Mouse (Mus musculus) thymus, adult 2 months (tissue): ENCODE measurements around the gene Cox4i2. TPM values are rescaled to one million over a fixed set of nuclear protein-coding genes. Genes with fewer than 3 reads are reported as not detected.

Experiments
- DNase-seq: peaks from one replicate; pipeline ENCODE4 v3.0.0; 2021
- H3K27ac ChIP-seq: fragments of 200-500 bp; 2 replicates; pipeline ENCODE4 v1.5.1; 2012; ENCODE audit warnings: low read length, control low read depth; ENCODE audit not compliant: control insufficient read depth, insufficient read depth
- H3K27me3 ChIP-seq: fragments of 200-500 bp; 2 replicates; pipeline ENCODE4 v1.6.1; 2012; ENCODE audit warnings: mild to moderate bottlenecking, low read length, moderate library complexity, mixed read lengths; ENCODE audit not compliant: control insufficient read depth, insufficient read depth
- H3K36me3 ChIP-seq: fragments of 200-500 bp; 2 replicates; pipeline ENCODE4 v1.6.1; 2012; ENCODE audit warnings: mild to moderate bottlenecking, low read length, moderate library complexity; ENCODE audit not compliant: control insufficient read depth, insufficient read depth
- H3K4me1 ChIP-seq: fragments of 200-500 bp; replicated peaks from 2 replicates; pipeline ENCODE4 v1.6.1; 2012; ENCODE audit warnings: low read length; ENCODE audit not compliant: control insufficient read depth, insufficient read depth
- H3K4me3 ChIP-seq: fragments of 200-500 bp; 2 replicates; pipeline ENCODE4 v1.5.1; 2012; ENCODE audit warnings: mild to moderate bottlenecking, low read length, control low read depth, moderate library complexity; ENCODE audit not compliant: control insufficient read depth, insufficient read depth
- CTCF ChIP-seq: fragments of 200-500 bp; IDR thresholded peaks from 2 replicates; pipeline ENCODE4 v1.5.1; 2012; ENCODE audit warnings: mild to moderate bottlenecking, control low read depth, low read length, moderate library complexity, borderline replicate concordance; ENCODE audit not compliant: control insufficient read depth, poor library complexity, insufficient read depth; ENCODE audit errors: extremely low read depth
- POLR2A ChIP-seq: fragments of 200-500 bp; IDR thresholded peaks from 2 replicates; pipeline ENCODE4 v1.6.1; 2012; ENCODE audit warnings: mild to moderate bottlenecking, low read length, control low read depth, moderate library complexity; ENCODE audit not compliant: control insufficient read depth, poor library complexity, insufficient read depth; ENCODE audit errors: extremely low read depth
- WGBS: fragments of 180-500 bp; shearing (Covaris S2); methylation state at CpG from one replicate; pipeline ENCODE4 v1.1.7; 2018; 5-methylcytosine and 5-hydroxymethylcytosine counted together
- polyA plus RNA-seq: library from polyadenylated mRNA; depleted of rRNA; stranded (reverse); fragments of >200 nt; gene quantifications from 2 replicates; pipeline ENCODE4 v1.2.3, GENCODE M21; 2012

The Cox4i2 gene
- polyA plus RNA-seq, 1 experiment: 1.9 TPM

GRCm38 (mm10) chr2:152726213-152726612, 27.8 kb upstream of the Cox4i2 start:
- Histone ChIP-seq H3K36me3 (no peaks in the 10 kb centered on the region), H3K27me3 (peaks cover 5% of the 10 kb centered on the region; the same call in 1 of the 2 replicates), H3K27ac (no peak overlapping the region), H3K4me1 (peaks cover 10% of the 10 kb centered on the region), H3K4me3 (no peak overlapping the region)
- no peak for TF ChIP-seq POLR2A
- TF ChIP-seq CTCF: no peak
- 95% methylated on average over 6 of the region's 6 CpGs for WGBS
- DNase-seq: no peak

- DNase-seq: no peak
- WGBS: 63% methylated on average over 6 of the region's 6 CpGs
- Histone ChIP-seq H3K27ac (no peak overlapping the region), H3K36me3 (no peaks in the 10 kb centered on the region), H3K27me3 (peaks cover 5% of the 10 kb centered on the region; the same call in 1 of the 2 replicates), H3K4me3 (no peak overlapping the region), H3K4me1 (peaks cover 10% of the 10 kb centered on the region)
- no peak for TF ChIP-seq CTCF
- TF ChIP-seq POLR2A: no peak
Measured at GRCm38 (mm10) chr2:152726751-152727335, 27.1 kb upstream of the Cox4i2 start.

GRCm38 (mm10) chr2:152727795-152728510, 26.0 kb upstream of the Cox4i2 start:
- Histone ChIP-seq H3K4me3 (no peak overlapping the region), H3K4me1 (peaks cover 10% of the 10 kb centered on the region), H3K36me3 (no peaks in the 10 kb centered on the region), H3K27me3 (peaks cover 5% of the 10 kb centered on the region; the same call in 1 of the 2 replicates), H3K27ac (no peak overlapping the region)
- TF ChIP-seq POLR2A (no peak), CTCF (no peak)
- no peak for DNase-seq
- WGBS: 94% methylated on average over 14 of the region's 14 CpGs

GRCm38 (mm10) chr2:152728594-152728993, 25.4 kb upstream of the Cox4i2 start:
- peaks cover 5% of the 10 kb centered on the region; the same call in 1 of the 2 replicates for H3K27me3 ChIP-seq
- no peak overlapping the region for H3K4me3 ChIP-seq
- 90% methylated on average over 7 of the region's 7 CpGs for WGBS
- TF ChIP-seq POLR2A: no peak
- TF ChIP-seq CTCF: no peak
- DNase-seq: no peak
- no peaks in the 10 kb centered on the region for H3K36me3 ChIP-seq
- H3K4me1 ChIP-seq: peaks cover 9% of the 10 kb centered on the region
- H3K27ac ChIP-seq: no peak overlapping the region; the same call in 1 of the 2 replicates

GRCm38 (mm10) chr2:152729013-152729635, 24.8 kb upstream of the Cox4i2 start:
- no peak overlapping the region for H3K27ac ChIP-seq

GRCm38 (mm10) chr2:152729636-152730020, 24.3 kb upstream of the Cox4i2 start:
- no peak overlapping the region for H3K27ac ChIP-seq
- no peak for DNase-seq
- 93% methylated on average over 7 of the region's 7 CpGs for WGBS

More at GRCm38 (mm10) chr2:152729013-152729635, 24.8 kb upstream of the Cox4i2 start:
- H3K4me1 ChIP-seq: peaks cover 4% of the 10 kb centered on the region
- DNase-seq: no peak
- no peaks in the 10 kb centered on the region for H3K36me3 ChIP-seq
- peaks cover 3% of the 10 kb centered on the region; the same call in 1 of the 2 replicates for H3K27me3 ChIP-seq
- TF ChIP-seq CTCF (no peak), POLR2A (no peak)
- WGBS: 60% methylated on average over 8 of the region's 8 CpGs
- no peak overlapping the region for H3K4me3 ChIP-seq

More at GRCm38 (mm10) chr2:152729636-152730020, 24.3 kb upstream of the Cox4i2 start:
- Histone ChIP-seq H3K36me3 (no peaks in the 10 kb centered on the region), H3K27me3 (no peaks in the 10 kb centered on the region), H3K4me1 (peaks cover 3% of the 10 kb centered on the region; the same call in 1 of the 2 replicates), H3K4me3 (no peak overlapping the region)
- no peak for TF ChIP-seq POLR2A
- TF ChIP-seq CTCF: no peak
